Mouse (Mus musculus) lung, embryonic 15.5 days (tissue): ENCODE results near the gene Tspan4. TPM values are rescaled to one million over a fixed set of nuclear protein-coding genes. Genes with fewer than 3 reads are reported as not detected.

Experiments used
- ATAC-seq: fragments of 200-750 bp; cut with Nextera tagmentation; 2 replicates; pipeline ENCODE4 v1.8.0; 2017; ENCODE audit warnings: moderate number of reproducible peaks, borderline replicate concordance; ENCODE audit not compliant: low FRiP score, low TSS enrichment; ENCODE audit errors: extremely low read depth
- H3K27ac ChIP-seq: fragments of 300-500 bp; sonication (generic); 2 replicates; pipeline ENCODE4 v1.5.1; 2015; ENCODE audit warnings: moderate library complexity, mild to moderate bottlenecking, inconsistent platforms
- H3K27me3 ChIP-seq: fragments of 300-500 bp; sonication (generic); 2 replicates; pipeline ENCODE4 v1.6.1; 2015; ENCODE audit warnings: inconsistent platforms
- H3K36me3 ChIP-seq: fragments of 300-500 bp; sonication (generic); 2 replicates; pipeline ENCODE4 v1.6.1; 2015; ENCODE audit warnings: inconsistent platforms
- H3K4me1 ChIP-seq: fragments of 300-500 bp; sonication (generic); 2 replicates; pipeline ENCODE4 v1.6.1; 2015; ENCODE audit warnings: inconsistent platforms
- H3K4me2 ChIP-seq: fragments of 300-500 bp; sonication (generic); 2 replicates; pipeline ENCODE4 v1.6.1; 2015; ENCODE audit warnings: inconsistent platforms, mild to moderate bottlenecking, moderate library complexity
- H3K4me3 ChIP-seq: fragments of 300-500 bp; sonication (generic); 2 replicates; pipeline ENCODE4 v1.5.1; 2015; ENCODE audit warnings: mild to moderate bottlenecking, inconsistent platforms
- H3K9ac ChIP-seq: fragments of 300-500 bp; sonication (generic); 2 replicates; pipeline ENCODE4 v1.6.1; 2015; ENCODE audit warnings: inconsistent platforms
- H3K9me3 ChIP-seq: fragments of 300-500 bp; sonication (generic); 2 replicates; pipeline ENCODE4 v1.6.1; 2016; ENCODE audit warnings: inconsistent platforms
- WGBS: fragments of 180-500 bp; shearing (Covaris S2); methylation state at CpG from one replicate; pipeline ENCODE4 v1.1.7; 2015; 5-methylcytosine and 5-hydroxymethylcytosine counted together
- polyA plus RNA-seq: library from polyadenylated mRNA; unstranded; fragments of >200 nt; fragmentation: Nextera tagmentation; extraction: Ambion mirVana; gene quantifications from 2 replicates; pipeline ENCODE4 v1.2.1, GENCODE M21; 2015

The Tspan4 gene
- polyA plus RNA-seq, 1 experiment from 2014 or later, result 96.9 TPM

- WGBS, result 67% methylated on average over 15 of the region's 15 CpGs
- Histone ChIP-seq H3K9ac (peak overlapping the region; percentile 43), H3K4me1 (peaks cover 32% of the 10 kb centered on the region)
Observed at GRCm38 (mm10) chr7:141433517-141434400, 41.3 kb upstream of the Tspan4 start.

GRCm38 (mm10) chr7:141434464-141434863 lies 40.6 kb upstream of the Tspan4 start:
- Histone ChIP-seq H3K27me3 (no peaks in the 10 kb centered on the region), H3K27ac (no peak overlapping the region), H3K4me1 (peaks cover 32% of the 10 kb centered on the region), H3K36me3 (peaks cover 40% of the 10 kb centered on the region), H3K9ac (peak overlapping the region; percentile 43), H3K4me3 (peak overlapping the region; percentile 45), H3K9me3 (no peaks in the 10 kb centered on the region), H3K4me2 (peak overlapping the region; percentile 82)
- 13% methylated on average over 8 of the region's 8 CpGs for WGBS
- ATAC-seq, result no peak

More at GRCm38 (mm10) chr7:141433517-141434400, 41.3 kb upstream of the Tspan4 start:
- Histone ChIP-seq H3K36me3 (peaks cover 33% of the 10 kb centered on the region), H3K4me2 (peak overlapping the region; percentile 82), H3K4me3 (peak overlapping the region; percentile 45), H3K27ac (no peak overlapping the region), H3K27me3 (no peaks in the 10 kb centered on the region), H3K9me3 (no peaks in the 10 kb centered on the region)
- no peak for ATAC-seq

- H3K4me2 ChIP-seq, result peak overlapping the region; percentile 82
- no peak overlapping the region for H3K27ac ChIP-seq
- peaks cover 32% of the 10 kb centered on the region for H3K4me1 ChIP-seq
- H3K9ac ChIP-seq, result peak overlapping the region; percentile 43
- H3K27me3 ChIP-seq, result no peaks in the 10 kb centered on the region
- ATAC-seq, result no peak
- H3K36me3 ChIP-seq, result peaks cover 44% of the 10 kb centered on the region
- H3K9me3 ChIP-seq, result no peaks in the 10 kb centered on the region
- WGBS, result 4% methylated on average over 17 of the region's 17 CpGs
- peak overlapping the region; percentile 45 for H3K4me3 ChIP-seq
Observed at GRCm38 (mm10) chr7:141435129-141435855, 39.7 kb upstream of the Tspan4 start.

DNA sequence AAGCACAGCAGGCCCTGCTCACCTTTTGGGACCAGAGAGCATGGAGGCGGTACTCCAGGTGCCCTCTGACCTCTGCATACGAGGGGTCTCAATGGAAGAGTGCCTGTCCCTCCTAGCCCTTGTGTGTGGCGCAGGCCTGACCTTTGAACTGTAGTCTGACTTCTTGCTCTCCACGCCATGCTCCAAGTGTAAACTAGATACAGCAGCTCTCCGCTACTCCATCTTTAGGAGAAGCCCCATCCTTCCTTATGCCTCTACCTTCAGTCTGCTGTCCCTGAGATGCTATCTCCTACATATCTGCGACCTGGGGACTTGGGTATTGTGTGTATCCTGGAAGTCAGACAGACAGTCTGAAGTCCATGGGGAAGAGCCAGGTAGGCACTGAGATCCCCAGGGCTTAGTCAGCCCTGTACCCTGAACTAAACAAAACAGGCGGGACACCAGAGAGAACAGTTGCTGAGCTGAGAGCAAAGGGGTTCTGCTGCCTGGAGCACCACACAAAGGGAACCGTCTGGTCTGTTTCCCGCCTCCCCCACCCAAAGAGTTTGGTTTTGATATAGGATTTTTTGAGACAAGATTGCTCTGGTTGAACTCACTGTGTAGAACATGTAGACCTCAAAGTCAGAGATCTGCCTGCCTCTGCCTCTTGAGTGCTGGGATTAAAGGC lies 39.1 kb upstream of the Tspan4 start:
- no peaks in the 10 kb centered on the region for H3K27me3 ChIP-seq
- H3K9me3 ChIP-seq, result no peaks in the 10 kb centered on the region
- H3K4me3 ChIP-seq, result peak overlapping the region; percentile 65; the same call in 1 of the 2 replicates
- no peak overlapping the region for H3K9ac ChIP-seq
- peaks cover 38% of the 10 kb centered on the region for H3K4me1 ChIP-seq
- peaks cover 37% of the 10 kb centered on the region for H3K36me3 ChIP-seq
- no peak overlapping the region for H3K27ac ChIP-seq
- peak overlapping the region; percentile 82; the same call in 1 of the 2 replicates for H3K4me2 ChIP-seq
- WGBS, result 81% methylated on average over 9 of the region's 9 CpGs
- ATAC-seq, result no peak

DNA sequence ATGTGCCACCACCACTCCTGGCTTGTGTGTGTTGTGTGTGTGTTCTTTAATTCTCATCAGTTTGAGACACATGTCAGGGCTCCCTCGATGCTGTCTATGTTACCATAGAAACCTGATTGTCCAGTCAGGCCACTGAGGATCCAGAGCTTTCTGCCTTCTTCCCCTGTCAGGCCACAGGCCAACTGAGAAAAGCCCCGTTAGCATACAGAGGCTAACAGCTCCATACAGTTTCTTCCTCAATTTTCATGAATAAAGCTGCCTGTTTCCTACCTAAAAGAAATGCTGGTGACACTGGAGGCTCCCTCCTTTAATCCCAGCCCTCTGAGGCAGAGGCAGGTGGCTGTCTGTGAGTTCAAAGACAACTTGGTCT lies 38.5 kb upstream of the Tspan4 start:
- Histone ChIP-seq H3K4me1 (peaks cover 43% of the 10 kb centered on the region), H3K4me2 (peak overlapping the region; percentile 80), H3K27ac (no peak overlapping the region), H3K9me3 (no peaks in the 10 kb centered on the region), H3K27me3 (no peaks in the 10 kb centered on the region), H3K4me3 (peak overlapping the region; percentile 65), H3K9ac (peak overlapping the region; percentile 66; the same call in 1 of the 2 replicates), H3K36me3 (peaks cover 32% of the 10 kb centered on the region)
- ATAC-seq, result no peak
- 43% methylated on average over 2 of the region's 2 CpGs for WGBS

- Histone ChIP-seq H3K9me3 (no peaks in the 10 kb centered on the region), H3K27ac (peak within 1 kb of the TSS; percentile 34; the same call in 1 of the 2 replicates), H3K9ac (peak within 1 kb of the TSS; percentile 66), H3K4me2 (peak within 1 kb of the TSS; percentile 80), H3K4me3 (peak within 1 kb of the TSS; percentile 65), H3K36me3 (peaks cover 27% of the 10 kb centered on the region), H3K4me1 (peaks cover 50% of the 10 kb centered on the region), H3K27me3 (no peaks in the 10 kb centered on the region)
- peak; percentile 72; the same call in 1 of the 2 replicates for ATAC-seq
- 5% methylated on average over 53 of the region's 53 CpGs for WGBS
Observed at GRCm38 (mm10) chr7:141437178-141438120, 37.6 kb upstream of the Tspan4 start, which contains the start of gene Slc25a22. Gene Slc25a22, minus strand, starts transcription at chr7:141437892.

GRCm38 (mm10) chr7:141438201-141438968 lies 36.7 kb upstream of the Tspan4 start:
- ATAC-seq, result no peak
- Histone ChIP-seq H3K4me3 (no peak overlapping the region), H3K36me3 (peaks cover 24% of the 10 kb centered on the region), H3K4me1 (peaks cover 59% of the 10 kb centered on the region), H3K9me3 (no peaks in the 10 kb centered on the region), H3K4me2 (no peak overlapping the region), H3K27ac (no peak overlapping the region), H3K9ac (0 out of 2 replicates have a peak overlapping the region, but pooled peaks have one; percentile 8), H3K27me3 (no peaks in the 10 kb centered on the region)
- 91% methylated on average over 12 of the region's 12 CpGs for WGBS

GRCm38 (mm10) chr7:141439140-141439679 lies 35.8 kb upstream of the Tspan4 start:
- no peak overlapping the region for H3K9ac ChIP-seq
- H3K36me3 ChIP-seq, result peaks cover 19% of the 10 kb centered on the region
- no peak for ATAC-seq
- H3K27ac ChIP-seq, result no peak overlapping the region
- H3K9me3 ChIP-seq, result no peaks in the 10 kb centered on the region
- H3K4me2 ChIP-seq, result no peak overlapping the region
- H3K27me3 ChIP-seq, result no peaks in the 10 kb centered on the region
- H3K4me3 ChIP-seq, result no peak overlapping the region
- peaks cover 60% of the 10 kb centered on the region for H3K4me1 ChIP-seq
- 94% methylated on average over 10 of the region's 10 CpGs for WGBS

DNA sequence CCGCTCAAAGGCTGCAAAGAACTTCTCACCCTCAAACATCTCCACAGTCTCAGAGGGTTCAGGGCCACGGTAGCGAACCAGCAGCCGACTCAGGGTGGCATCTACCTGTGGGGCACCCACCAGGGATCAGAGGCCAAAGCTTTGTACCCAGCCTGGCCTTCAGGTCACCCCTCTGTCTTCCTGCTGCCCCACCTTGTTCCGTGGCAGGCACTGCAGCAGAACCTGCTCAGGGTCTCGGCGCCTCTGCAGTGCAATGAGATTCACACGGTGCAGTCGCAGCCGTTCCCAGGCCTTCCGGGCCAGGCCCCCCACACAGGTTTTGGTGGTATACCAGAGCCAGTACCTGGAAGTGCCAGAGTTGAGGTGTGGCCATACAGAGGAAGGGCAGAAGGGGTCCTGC lies 35.2 kb upstream of the Tspan4 start:
- Histone ChIP-seq H3K27me3 (no peaks in the 10 kb centered on the region), H3K4me1 (peaks cover 56% of the 10 kb centered on the region), H3K9me3 (no peaks in the 10 kb centered on the region), H3K27ac (no peak overlapping the region), H3K36me3 (peaks cover 19% of the 10 kb centered on the region), H3K9ac (no peak overlapping the region), H3K4me3 (no peak overlapping the region), H3K4me2 (no peak overlapping the region)
- ATAC-seq, result no peak
- 91% methylated on average over 11 of the region's 11 CpGs for WGBS

- peaks cover 19% of the 10 kb centered on the region for H3K36me3 ChIP-seq
- H3K9ac ChIP-seq, result no peak overlapping the region; the same call in 1 of the 2 replicates
- no peak overlapping the region for H3K27ac ChIP-seq
- H3K4me1 ChIP-seq, result peaks cover 50% of the 10 kb centered on the region
- no peak overlapping the region for H3K4me2 ChIP-seq
- ATAC-seq, result no peak
- no peak overlapping the region for H3K4me3 ChIP-seq
- H3K27me3 ChIP-seq, result no peaks in the 10 kb centered on the region
- 28% methylated on average over 6 of the region's 6 CpGs for WGBS
- H3K9me3 ChIP-seq, result no peaks in the 10 kb centered on the region
Observed at GRCm38 (mm10) chr7:141440613-141441012, 34.4 kb upstream of the Tspan4 start.
